Mouse (Mus musculus): Measurements from ENCODE around the gene Bid.

GRCm38 (mm10) chr6:120926880-120927279, 10.2 kb upstream of the Bid start:
- no peak for TF ChIP-seq CTCF (IDR thresholded peaks at IDR 0.05; ENCODE audit: extremely low read depth, insufficient read length, insufficient replicate concordance, low read depth, low read length)
- no peak for TF ChIP-seq POLR2A (IDR thresholded peaks at IDR 0.05; ENCODE audit: low read depth, low read length)
